Mouse (Mus musculus) induced T-regulatory cell, adult 2 months (primary cell): Measurements from ENCODE around the gene Gm266.

ENCODE experiments used
- DNase-seq: peaks from one replicate; pipeline ENCODE4 v3.0.0-alpha.2; 2012; ENCODE audit warnings: low read depth

Gm266 gene

GRCm38 (mm10) chr12:111436640-111437039 lies 49.0 kb downstream of the Gm266 start:
- DNase-seq: no peak

DNA sequence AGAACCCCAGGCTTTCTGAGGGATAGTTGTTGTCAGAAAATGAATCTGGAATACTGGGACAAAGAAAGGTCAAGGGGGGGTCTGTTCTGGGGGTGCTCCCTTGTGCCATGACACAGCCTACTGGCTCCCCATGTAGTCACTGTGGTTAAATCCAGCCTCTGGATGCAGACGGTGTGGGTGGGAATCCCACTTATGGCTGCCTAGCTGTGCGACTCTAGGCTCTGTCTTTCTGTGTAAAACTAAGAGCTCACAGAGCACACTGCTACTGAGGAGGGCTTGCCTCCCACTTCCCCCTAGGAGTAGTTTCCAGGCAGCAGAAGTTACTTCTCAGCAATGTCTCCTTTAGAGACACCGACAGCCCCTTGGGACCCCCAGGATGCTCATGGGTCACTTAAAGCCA lies 49.5 kb downstream of the Gm266 start:
- DNase-seq: no peak

GRCm38 (mm10) chr12:111434745-111435327 lies 50.8 kb downstream of the Gm266 start:
- no peak for DNase-seq
